ENCODE assay signal across 9 mouse cellular contexts in genomic region chr11:114830433-114830773, GRCm38 (mm10). TPM values are rescaled to one million over a fixed set of nuclear protein-coding genes. Genes with fewer than 3 reads are reported as not detected.
DNase-seq lines count a peak whose midpoint lies in the region; ATAC-seq and TF ChIP-seq lines count a peak whose summit lies in the region.
"Had no signal": no experiment of that assay in that cellular context is flagged by ENCODE, and none has a peak within 500 bp of the region (broad histone marks: within the 10 kb centered on the region; RNA-seq: fewer than 3 reads in every experiment).

No protein-coding gene starts in this region.

- H3K27me3 ChIP-seq in lung, embryonic 14.5 days (ENCODE audit: insufficient read depth, low read length): no peaks in the 10 kb centered on the region
- H3K27me3 ChIP-seq in hindbrain, embryonic 11.5 days (ENCODE audit: control insufficient read depth, insufficient read depth, low read length): no peaks in the 10 kb centered on the region
- no peaks in the 10 kb centered on the region for H3K27me3 ChIP-seq in limb, embryonic 13.5 days

- no peak for TF ChIP-seq CTCF in lung, embryonic 14.5 days (IDR thresholded peaks at IDR 0.05; ENCODE audit: low read depth)

- WGBS in lung, embryonic 14.5 days: 10% methylated on average over 8 of the region's 8 CpGs
- 17% methylated on average over 8 of the region's 8 CpGs for WGBS in hindbrain, embryonic 11.5 days
- 7% methylated on average over 8 of the region's 8 CpGs for WGBS in limb, embryonic 13.5 days

- H3K4me3 ChIP-seq in lung, embryonic 14.5 days (ENCODE audit: low read depth, low read length): peak overlapping the region; percentile 32; the same call in 1 of the 2 replicates
- no peak overlapping the region for H3K4me3 ChIP-seq in hindbrain, embryonic 11.5 days (ENCODE audit: low read depth, low read length)
- H3K4me3 ChIP-seq in limb, embryonic 13.5 days: peak overlapping the region; percentile 35

- H3K9ac ChIP-seq in lung, embryonic 14.5 days: peak overlapping the region; percentile 35
- no peak overlapping the region; the same call in 1 of the 2 replicates for H3K9ac ChIP-seq in hindbrain, embryonic 11.5 days (ENCODE audit: low read depth, low read length)
- peak overlapping the region; percentile 53; the same call in 1 of the 2 replicates for H3K9ac ChIP-seq in limb, embryonic 13.5 days

- no peak for DNase-seq in lung, embryonic 14.5 days
- no peak for DNase-seq in lung, adult 18-20 months
- DNase-seq in hindbrain, embryonic 11.5 days (ENCODE audit: low spot score): peak; percentile 36
- DNase-seq in skeletal muscle tissue, adult 2 months (ENCODE audit: low read depth, low spot score): peak; percentile 60
- DNase-seq: spleen, adult 18-20 months had no signal

- peak overlapping the region; percentile 80 for H3K4me2 ChIP-seq in lung, embryonic 14.5 days
- peak overlapping the region; percentile 57 for H3K4me2 ChIP-seq in hindbrain, embryonic 11.5 days (replicated peaks; ENCODE audit: low read depth, low read length)
- peak overlapping the region; percentile 71 for H3K4me2 ChIP-seq in limb, embryonic 13.5 days (replicated peaks)

- H3K4me1 ChIP-seq in lung, embryonic 14.5 days (ENCODE audit: insufficient read depth): peaks cover 25% of the 10 kb centered on the region
- H3K4me1 ChIP-seq in hindbrain, embryonic 11.5 days (replicated peaks; ENCODE audit: control insufficient read depth, insufficient read depth, low read length): peaks cover 7% of the 10 kb centered on the region
- peaks cover 27% of the 10 kb centered on the region for H3K4me1 ChIP-seq in limb, embryonic 13.5 days

- peak; percentile 25; the same call in 1 of the 2 replicates for ATAC-seq in lung, embryonic 14.5 days (ENCODE audit: insufficient read depth)
- no peak for ATAC-seq in hindbrain, embryonic 11.5 days (ENCODE audit: low FRiP score)
- ATAC-seq in limb, embryonic 13.5 days (ENCODE audit: low FRiP score, low read depth): no peak
- ATAC-seq in activated CD4-positive, CD25-positive, alpha-beta regulatory T cell, adult 4 months: no peak
- no peak for ATAC-seq in monocyte, adult 5-6 weeks (replicated peaks; ENCODE audit: insufficient number of reproducible peaks, low FRiP score, low TSS enrichment, poor library complexity, severe bottlenecking)

- H3K36me3 ChIP-seq in lung, embryonic 14.5 days (ENCODE audit: insufficient read depth): no peaks in the 10 kb centered on the region
- H3K36me3 ChIP-seq in hindbrain, embryonic 11.5 days (ENCODE audit: control insufficient read depth, insufficient read depth, low read length): no peaks in the 10 kb centered on the region
- H3K36me3 ChIP-seq in limb, embryonic 13.5 days: no peaks in the 10 kb centered on the region

- no peaks in the 10 kb centered on the region for H3K9me3 ChIP-seq in lung, embryonic 14.5 days (ENCODE audit: low read depth, low read length)
- no peaks in the 10 kb centered on the region for H3K9me3 ChIP-seq in hindbrain, embryonic 11.5 days (ENCODE audit: control insufficient read depth, low read length)
- no peaks in the 10 kb centered on the region for H3K9me3 ChIP-seq in limb, embryonic 13.5 days

- peak overlapping the region; percentile 97 for H3K27ac ChIP-seq in lung, embryonic 14.5 days (ENCODE audit: low read depth)
- H3K27ac ChIP-seq in hindbrain, embryonic 11.5 days (ENCODE audit: low read depth, low read length): peak overlapping the region; percentile 19
- H3K27ac ChIP-seq in limb, embryonic 13.5 days: peak overlapping the region; percentile 94

RNA-seq across cellular contexts. Expression of gene Gprc5c, which starts 20.5 kb away (rescaled TPM):
- 34.7 and 39.2 TPM in 2 replicates for polyA plus RNA-seq in lung, embryonic 14.5 days (2014; fragmentation: Nextera tagmentation; extraction: Ambion mirVana)
- polyA plus RNA-seq in hindbrain, embryonic 11.5 days (2014; fragmentation: Nextera tagmentation; extraction: Ambion mirVana): 17.7 and 18.3 TPM in 2 replicates
- 56.2 and 60.0 TPM in 2 replicates for polyA plus RNA-seq in limb, embryonic 13.5 days (2015; fragmentation: Nextera tagmentation; extraction: Ambion mirVana)
- polyA plus RNA-seq in activated CD4-positive, CD25-positive, alpha-beta regulatory T cell, adult 4 months (2017; shearing (Covaris generic)): under 1 TPM in 1 of 2 experiments, not detected in 1; 0.15 TPM
- total RNA-seq in monocyte, adult 5-6 weeks (2017): 0.78 to 3.1 TPM (median 1.9 TPM) in 3 replicates

RNA-seq across cellular contexts. Expression of gene Gpr142, which starts 31.7 kb away (rescaled TPM):
- polyA plus RNA-seq in lung, embryonic 14.5 days (2014; fragmentation: Nextera tagmentation; extraction: Ambion mirVana): 0.28 TPM in 1 of 2 replicates, not detected in the other
- polyA plus RNA-seq in hindbrain, embryonic 11.5 days (2014; fragmentation: Nextera tagmentation; extraction: Ambion mirVana): 0.20 and 0.45 TPM in 2 replicates
- not detected in 2 replicates for polyA plus RNA-seq in limb, embryonic 13.5 days (2015; fragmentation: Nextera tagmentation; extraction: Ambion mirVana)
- polyA plus RNA-seq in activated CD4-positive, CD25-positive, alpha-beta regulatory T cell, adult 4 months (2017; shearing (Covaris generic)): not detected
- total RNA-seq in monocyte, adult 5-6 weeks (2017): not detected in 3 replicates
- polyA plus RNA-seq: cortical plate, adult 2 months had no signal

RNA-seq across cellular contexts. Expression of gene Btbd17, which starts 34.7 kb away (rescaled TPM):
- 0.65 and 1.3 TPM in 2 replicates for polyA plus RNA-seq in lung, embryonic 14.5 days (2014; fragmentation: Nextera tagmentation; extraction: Ambion mirVana)
- 39.2 and 46.2 TPM in 2 replicates for polyA plus RNA-seq in hindbrain, embryonic 11.5 days (2014; fragmentation: Nextera tagmentation; extraction: Ambion mirVana)
- polyA plus RNA-seq in limb, embryonic 13.5 days (2015; fragmentation: Nextera tagmentation; extraction: Ambion mirVana): 1.7 TPM in 2 replicates
- polyA plus RNA-seq in activated CD4-positive, CD25-positive, alpha-beta regulatory T cell, adult 4 months (2017; shearing (Covaris generic)): not detected
- not detected in 3 replicates for total RNA-seq in monocyte, adult 5-6 weeks (2017)

RNA-seq across cellular contexts. Expression of gene Cd300a, which starts 59.4 kb away (rescaled TPM):
- 0.75 and 1.7 TPM in 2 replicates for polyA plus RNA-seq in lung, embryonic 14.5 days (2014; fragmentation: Nextera tagmentation; extraction: Ambion mirVana)
- polyA plus RNA-seq in hindbrain, embryonic 11.5 days (2014; fragmentation: Nextera tagmentation; extraction: Ambion mirVana): 0.92 and 1.0 TPM in 2 replicates
- polyA plus RNA-seq in limb, embryonic 13.5 days (2015; fragmentation: Nextera tagmentation; extraction: Ambion mirVana): 1.6 and 1.9 TPM in 2 replicates
- polyA plus RNA-seq in activated CD4-positive, CD25-positive, alpha-beta regulatory T cell, adult 4 months (2017; shearing (Covaris generic)): under 1 TPM in 1 of 2 experiments, not detected in 1; 0.12 TPM
- total RNA-seq in monocyte, adult 5-6 weeks (2017): 204 to 286 TPM (median 215 TPM) in 3 replicates

Comparison
In these comparisons a context has a peak if more than half of its experiments do, and no peak if none do; other contexts are left out.
1. DNase-seq: peak in hindbrain, embryonic 11.5 days (single experiment) and skeletal muscle tissue, adult 2 months (single experiment); none in lung, embryonic 14.5 days (single experiment) and lung, adult 18-20 months (0 of 2).
2. H3K27ac ChIP-seq: peak in every context shown above with its lines; median percentile 97 in lung, embryonic 14.5 days; 94 in limb, embryonic 13.5 days; 19 in hindbrain, embryonic 11.5 days.
3. RNA of gene Gprc5c, which starts 20.5 kb away (polyA plus RNA-seq): 56.2 to 60.0 TPM in limb, embryonic 13.5 days, 34.7 to 39.2 TPM in lung, embryonic 14.5 days and 17.7 to 18.3 TPM in hindbrain, embryonic 11.5 days; 0.15 TPM in activated CD4-positive, CD25-positive, alpha-beta regulatory T cell, adult 4 months; every median in the first group is over 10 times any median in the second.
4. RNA of gene Btbd17, which starts 34.7 kb away (polyA plus RNA-seq): 39.2 to 46.2 TPM in hindbrain, embryonic 11.5 days; 1.7 TPM in limb, embryonic 13.5 days, 0.65 to 1.3 TPM in lung, embryonic 14.5 days and not detected in activated CD4-positive, CD25-positive, alpha-beta regulatory T cell, adult 4 months; every median in the first group is over 10 times any median in the second.
5. Peak in every context shown above with its lines, with median percentiles within 50 percentile points of each other: H3K4me2 ChIP-seq.